Mouse (Mus musculus): ENCODE measurements around the gene Armcx1. TPM values are rescaled to one million over a fixed set of nuclear protein-coding genes. Genes with fewer than 3 reads are reported as not detected.
A peak's percentile ranks its signal among the peaks of the same experiment; 100 is the strongest.

Gene Armcx1
- 105 and 112 TPM in 2 replicates for polyA plus RNA-seq (2015; fragmentation: Nextera tagmentation; extraction: Ambion mirVana)

DNA sequence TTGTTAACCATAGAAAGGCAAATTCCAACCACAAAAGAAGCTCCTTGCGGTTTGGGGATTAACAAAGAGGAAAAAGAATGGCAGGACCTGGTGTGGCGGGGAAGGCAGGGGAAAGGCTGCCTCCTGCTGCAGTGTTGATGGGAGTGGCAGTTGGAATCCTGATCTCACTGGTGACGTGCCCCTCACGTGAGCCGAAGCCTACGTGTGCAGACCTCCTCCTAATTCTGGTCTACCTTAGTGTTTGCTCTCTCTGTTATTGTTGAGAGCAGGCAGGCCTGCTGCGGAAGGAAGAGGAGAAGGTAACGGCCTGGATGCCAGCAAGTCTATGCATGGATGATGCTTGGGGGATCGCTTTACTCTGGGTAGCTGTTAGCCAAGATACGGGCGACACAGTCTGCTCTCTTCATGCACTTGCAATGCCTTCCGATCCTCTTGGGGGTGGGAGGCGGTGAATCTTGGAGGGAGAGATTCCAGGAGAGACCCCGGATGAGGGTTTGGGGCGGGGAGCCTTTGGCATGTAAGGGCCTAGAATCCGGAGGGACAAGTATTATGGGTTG lies at the start of gene Armcx1:
TSS of gene Armcx1 (plus strand) at position 212 of the 557 bp plus-strand sequence.
- H3K27me3 ChIP-seq (replicated peaks; ENCODE audit: control insufficient read depth, insufficient read depth, low read length): no peaks in the 10 kb centered on the region
- WGBS: 12% methylated on average over 16 of the region's 16 CpGs

DNA sequence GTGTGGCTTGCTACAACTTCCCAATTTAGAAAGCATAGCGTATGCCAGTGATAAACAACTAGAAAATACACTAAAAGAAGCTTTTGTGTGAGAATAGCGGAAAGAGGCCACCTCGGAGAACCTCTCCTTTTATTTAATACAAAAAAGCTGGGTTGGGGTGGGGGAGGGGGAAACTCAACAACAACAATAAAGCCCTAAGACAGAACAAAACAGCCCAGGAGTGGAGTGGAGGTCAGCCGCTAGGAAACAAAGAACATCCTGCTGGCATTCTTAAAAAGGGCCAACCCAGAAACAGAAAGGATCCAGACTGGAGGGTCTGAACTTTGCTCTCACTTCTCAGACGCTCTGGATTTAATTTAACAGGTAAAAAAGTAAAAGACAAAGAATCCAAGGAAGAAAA lies 42.7 kb upstream of the Armcx1 start:
- H3K4me3 ChIP-seq (ENCODE audit: low read length): no peak overlapping the region
- no peaks in the 10 kb centered on the region for H3K27me3 ChIP-seq (replicated peaks; ENCODE audit: control insufficient read depth, insufficient read depth, low read length)
- 25% methylated on average over 5 of the region's 5 CpGs for WGBS
- no peaks in the 10 kb centered on the region for H3K36me3 ChIP-seq (ENCODE audit: control insufficient read depth, insufficient read depth, low read length)
- ATAC-seq: no peak
- H3K9me3 ChIP-seq (ENCODE audit: control insufficient read depth, low read length): no peaks in the 10 kb centered on the region
- H3K9ac ChIP-seq (ENCODE audit: low read depth, low read length): no peak overlapping the region
- H3K4me1 ChIP-seq (ENCODE audit: control insufficient read depth, insufficient read depth, low read depth, low read length): no peaks in the 10 kb centered on the region
- H3K27ac ChIP-seq (ENCODE audit: low read depth, low read length): no peak overlapping the region
- no peak overlapping the region for H3K4me2 ChIP-seq (ENCODE audit: low read length)

More for the DNA sequence above, at the start of gene Armcx1:
- Histone ChIP-seq H3K9ac (ENCODE audit: low read depth, low read length) (peak within 1 kb of the TSS; percentile 75), H3K9me3 (ENCODE audit: control insufficient read depth, low read length) (no peaks in the 10 kb centered on the region), H3K4me3 (ENCODE audit: low read length) (peak within 1 kb of the TSS; percentile 54), H3K36me3 (ENCODE audit: control insufficient read depth, insufficient read depth, low read length) (peaks cover 4% of the 10 kb centered on the region; the same call in 1 of the 2 replicates), H3K4me1 (ENCODE audit: control insufficient read depth, insufficient read depth, low read depth, low read length) (no peaks in the 10 kb centered on the region), H3K4me2 (ENCODE audit: low read length) (peak within 1 kb of the TSS; percentile 57), H3K27ac (ENCODE audit: low read depth, low read length) (peak within 1 kb of the TSS; percentile 92)
- ATAC-seq: peak; percentile 97

DNA sequence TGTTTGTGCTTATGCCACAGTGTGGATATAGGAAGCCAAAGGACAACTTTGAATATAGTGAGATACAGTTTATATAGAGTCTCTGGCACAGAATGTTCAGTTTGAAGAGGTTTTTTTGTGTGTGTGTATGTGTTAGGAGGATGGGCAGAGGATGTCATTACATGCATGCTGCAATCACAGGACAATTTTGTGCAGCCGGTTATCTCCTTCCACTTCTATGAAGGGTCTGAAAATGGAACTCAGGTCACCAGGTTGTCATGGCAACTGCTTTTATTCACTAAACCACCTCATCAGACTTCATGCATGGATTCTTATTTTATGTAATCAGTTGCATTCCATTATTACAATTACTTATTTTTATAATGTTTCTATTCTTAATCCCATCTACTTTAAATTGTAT lies 41.8 kb upstream of the Armcx1 start:
- H3K27ac ChIP-seq (ENCODE audit: low read depth, low read length): no peak overlapping the region
- no peaks in the 10 kb centered on the region for H3K36me3 ChIP-seq (ENCODE audit: control insufficient read depth, insufficient read depth, low read length)
- no peaks in the 10 kb centered on the region for H3K4me1 ChIP-seq (ENCODE audit: control insufficient read depth, insufficient read depth, low read depth, low read length)
- no peak overlapping the region for H3K9ac ChIP-seq (ENCODE audit: low read depth, low read length)
- no peaks in the 10 kb centered on the region for H3K27me3 ChIP-seq (replicated peaks; ENCODE audit: control insufficient read depth, insufficient read depth, low read length)
- no peaks in the 10 kb centered on the region for H3K9me3 ChIP-seq (ENCODE audit: control insufficient read depth, low read length)
- H3K4me3 ChIP-seq (ENCODE audit: low read length): no peak overlapping the region
- WGBS: 39% methylated on average over 1 of the region's 1 CpGs
- no peak for ATAC-seq
- no peak overlapping the region for H3K4me2 ChIP-seq (ENCODE audit: low read length)

DNA sequence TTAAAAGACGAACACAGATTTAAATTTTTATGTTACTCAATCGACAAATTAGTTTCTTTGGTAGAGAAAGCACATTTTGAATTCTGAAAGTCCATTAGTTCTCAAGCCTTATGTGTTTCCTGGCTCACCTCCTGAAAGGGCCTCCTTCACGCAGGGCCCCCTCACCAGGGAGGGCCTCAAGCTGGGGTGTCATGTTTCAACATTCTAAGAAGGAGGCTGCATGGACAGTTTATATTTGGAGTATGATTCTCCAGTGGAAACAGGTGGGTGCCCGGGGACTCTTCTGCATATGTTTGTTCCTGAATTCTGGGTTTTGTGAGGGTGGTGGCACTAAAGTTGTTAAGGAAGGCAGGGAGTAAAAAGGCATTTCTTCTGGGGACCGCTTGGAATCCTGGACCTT lies 32.8 kb upstream of the Armcx1 start:
- Histone ChIP-seq H3K27me3 (replicated peaks; ENCODE audit: control insufficient read depth, insufficient read depth, low read length) (no peaks in the 10 kb centered on the region), H3K4me3 (ENCODE audit: low read length) (peak overlapping the region; percentile 26), H3K4me2 (ENCODE audit: low read length) (peak overlapping the region; percentile 52), H3K36me3 (ENCODE audit: control insufficient read depth, insufficient read depth, low read length) (no peaks in the 10 kb centered on the region), H3K4me1 (ENCODE audit: control insufficient read depth, insufficient read depth, low read depth, low read length) (no peaks in the 10 kb centered on the region), H3K9ac (ENCODE audit: low read depth, low read length) (peak overlapping the region; percentile 38; the same call in 1 of the 2 replicates), H3K9me3 (ENCODE audit: control insufficient read depth, low read length) (no peaks in the 10 kb centered on the region), H3K27ac (ENCODE audit: low read depth, low read length) (peak overlapping the region; percentile 66; the same call in 1 of the 2 replicates)
- ATAC-seq: no peak
- WGBS: 41% methylated on average over 5 of the region's 5 CpGs

DNA sequence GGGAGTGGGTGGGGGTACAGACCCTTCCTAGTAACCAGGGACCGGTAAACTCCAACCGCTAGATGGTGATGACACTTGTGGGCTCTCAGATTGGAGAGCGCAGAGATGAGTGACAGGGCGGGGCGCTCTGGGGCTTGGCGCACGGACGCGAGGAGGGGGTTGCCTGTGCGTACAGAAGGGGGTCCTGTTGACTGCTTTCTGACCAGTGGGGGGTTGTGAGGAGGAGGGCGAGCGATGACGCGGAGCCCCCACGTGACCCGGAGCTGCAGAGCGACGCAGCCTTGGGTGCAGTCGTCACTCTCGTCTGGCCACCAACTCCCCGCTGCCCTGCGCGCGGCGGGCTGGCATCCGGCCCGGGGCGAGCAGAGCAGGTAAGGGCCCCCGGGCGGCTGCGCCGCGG lies 31.5 kb upstream of the Armcx1 start, which contains the start of gene Armcx4:
TSS of gene Armcx4 (plus strand) at position 253 of the 400 bp plus-strand sequence.
- no peaks in the 10 kb centered on the region for H3K4me1 ChIP-seq (ENCODE audit: control insufficient read depth, insufficient read depth, low read depth, low read length)
- H3K4me2 ChIP-seq (ENCODE audit: low read length): peak within 1 kb of the TSS; percentile 61
- H3K9ac ChIP-seq (ENCODE audit: low read depth, low read length): peak within 1 kb of the TSS; percentile 64
- peak; percentile 97 for ATAC-seq
- 13% methylated on average over 19 of the region's 33 CpGs for WGBS
- H3K36me3 ChIP-seq (ENCODE audit: control insufficient read depth, insufficient read depth, low read length): no peaks in the 10 kb centered on the region
- no peaks in the 10 kb centered on the region for H3K9me3 ChIP-seq (ENCODE audit: control insufficient read depth, low read length)
- no peaks in the 10 kb centered on the region for H3K27me3 ChIP-seq (replicated peaks; ENCODE audit: control insufficient read depth, insufficient read depth, low read length)
- peak within 1 kb of the TSS; percentile 48 for H3K4me3 ChIP-seq (ENCODE audit: low read length)
- peak within 1 kb of the TSS; percentile 83 for H3K27ac ChIP-seq (ENCODE audit: low read depth, low read length)

DNA sequence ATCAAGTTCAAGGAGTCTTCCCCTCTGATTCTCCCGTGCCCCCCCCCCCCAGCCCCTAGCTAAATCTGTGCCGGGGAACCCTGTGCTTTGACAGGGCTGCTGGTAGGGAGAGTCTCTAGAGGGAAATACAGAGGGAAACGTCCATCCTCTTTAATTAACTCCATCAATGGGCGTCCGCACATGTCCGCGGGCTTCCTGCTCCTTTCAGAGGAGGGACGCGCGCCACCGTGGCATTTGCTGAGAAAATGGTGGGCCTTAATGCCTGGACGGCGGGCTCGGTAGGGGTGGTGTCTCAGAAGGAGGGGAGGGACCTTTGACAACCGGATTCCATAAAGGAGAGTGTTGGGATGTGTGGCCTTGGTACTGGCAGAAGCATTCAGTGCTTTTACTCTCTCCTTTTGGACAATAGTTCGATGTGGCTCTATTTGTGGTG lies 31.0 kb upstream of the Armcx1 start:
- Histone ChIP-seq H3K4me3 (ENCODE audit: low read length) (peak overlapping the region; percentile 48), H3K9ac (ENCODE audit: low read depth, low read length) (peak overlapping the region; percentile 64), H3K27me3 (replicated peaks; ENCODE audit: control insufficient read depth, insufficient read depth, low read length) (no peaks in the 10 kb centered on the region), H3K4me2 (ENCODE audit: low read length) (peak overlapping the region; percentile 61), H3K9me3 (ENCODE audit: control insufficient read depth, low read length) (no peaks in the 10 kb centered on the region), H3K4me1 (ENCODE audit: control insufficient read depth, insufficient read depth, low read depth, low read length) (no peaks in the 10 kb centered on the region), H3K27ac (ENCODE audit: low read depth, low read length) (peak overlapping the region; percentile 83), H3K36me3 (ENCODE audit: control insufficient read depth, insufficient read depth, low read length) (no peaks in the 10 kb centered on the region)
- ATAC-seq: peak; percentile 28
- 23% methylated on average over 15 of the region's 16 CpGs for WGBS

DNA sequence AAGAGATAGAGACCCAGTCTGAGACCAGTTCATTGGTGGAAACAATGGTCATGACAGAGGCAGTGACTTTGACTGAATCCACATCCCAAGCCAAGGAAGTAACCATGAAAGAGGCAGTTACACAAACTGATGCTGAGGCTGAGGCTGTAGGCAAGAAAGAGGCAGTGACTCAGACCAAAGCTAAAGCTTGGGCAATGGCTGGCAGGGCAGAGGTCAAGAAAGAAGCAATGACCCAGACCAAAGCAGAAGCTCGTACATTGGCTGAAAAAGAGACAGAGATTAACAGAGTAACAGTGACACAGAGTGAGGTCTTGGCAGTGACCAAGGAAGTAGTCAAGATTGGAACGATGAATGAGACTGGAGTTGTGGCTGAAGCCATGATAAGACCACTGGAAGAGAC lies 28.1 kb upstream of the Armcx1 start:
- H3K36me3 ChIP-seq (ENCODE audit: control insufficient read depth, insufficient read depth, low read length): no peaks in the 10 kb centered on the region
- no peak overlapping the region for H3K4me2 ChIP-seq (ENCODE audit: low read length)
- H3K4me1 ChIP-seq (ENCODE audit: control insufficient read depth, insufficient read depth, low read depth, low read length): no peaks in the 10 kb centered on the region
- no peaks in the 10 kb centered on the region for H3K9me3 ChIP-seq (ENCODE audit: control insufficient read depth, low read length)
- H3K27me3 ChIP-seq (replicated peaks; ENCODE audit: control insufficient read depth, insufficient read depth, low read length): no peaks in the 10 kb centered on the region
- WGBS: 77% methylated on average over 2 of the region's 2 CpGs
- H3K27ac ChIP-seq (ENCODE audit: low read depth, low read length): no peak overlapping the region
- H3K9ac ChIP-seq (ENCODE audit: low read depth, low read length): no peak overlapping the region
- ATAC-seq: no peak
- no peak overlapping the region for H3K4me3 ChIP-seq (ENCODE audit: low read length)

DNA sequence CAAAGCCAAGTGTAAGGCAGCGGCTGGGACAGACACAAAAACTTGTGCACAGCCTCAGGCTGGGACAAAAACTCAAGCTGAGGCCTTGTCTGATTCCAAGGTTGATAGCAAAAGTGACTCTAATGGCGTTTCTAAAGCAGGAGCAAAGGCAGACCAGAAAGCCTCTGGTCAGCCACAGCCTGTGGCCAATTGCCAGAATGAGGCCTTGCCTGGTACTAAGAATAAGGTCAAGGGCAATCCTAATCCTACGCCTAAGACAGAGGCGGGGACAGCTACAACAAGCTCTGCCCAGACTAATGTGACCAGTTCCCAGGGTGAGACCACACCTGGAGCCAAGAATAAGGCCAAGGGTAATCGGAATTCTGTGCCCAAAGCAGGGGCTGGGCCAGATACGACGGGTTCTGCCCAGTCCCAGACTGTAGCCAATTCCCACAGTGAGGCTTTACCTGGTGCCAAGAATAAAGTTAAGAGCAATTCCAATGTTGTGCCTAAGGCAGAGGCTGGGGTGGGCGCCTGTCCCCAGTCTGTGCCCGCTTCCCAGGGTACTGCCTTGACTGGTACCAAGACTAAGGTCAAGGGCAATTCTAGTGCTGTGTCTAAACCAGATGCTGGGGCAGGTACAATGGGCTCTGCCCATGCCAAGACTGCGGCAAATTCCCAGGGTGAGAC lies 26.8 kb upstream of the Armcx1 start:
- H3K4me2 ChIP-seq (ENCODE audit: low read length): no peak overlapping the region
- no peak overlapping the region for H3K27ac ChIP-seq (ENCODE audit: low read depth, low read length)
- no peak for ATAC-seq
- H3K4me1 ChIP-seq (ENCODE audit: control insufficient read depth, insufficient read depth, low read depth, low read length): no peaks in the 10 kb centered on the region
- H3K36me3 ChIP-seq (ENCODE audit: control insufficient read depth, insufficient read depth, low read length): no peaks in the 10 kb centered on the region; the same call in 1 of the 2 replicates
- H3K4me3 ChIP-seq (ENCODE audit: low read length): no peak overlapping the region
- no peaks in the 10 kb centered on the region for H3K9me3 ChIP-seq (ENCODE audit: control insufficient read depth, low read length)
- 70% methylated on average over 10 of the region's 10 CpGs for WGBS
- no peaks in the 10 kb centered on the region for H3K27me3 ChIP-seq (replicated peaks; ENCODE audit: control insufficient read depth, insufficient read depth, low read length)
- no peak overlapping the region for H3K9ac ChIP-seq (ENCODE audit: low read depth, low read length)

DNA sequence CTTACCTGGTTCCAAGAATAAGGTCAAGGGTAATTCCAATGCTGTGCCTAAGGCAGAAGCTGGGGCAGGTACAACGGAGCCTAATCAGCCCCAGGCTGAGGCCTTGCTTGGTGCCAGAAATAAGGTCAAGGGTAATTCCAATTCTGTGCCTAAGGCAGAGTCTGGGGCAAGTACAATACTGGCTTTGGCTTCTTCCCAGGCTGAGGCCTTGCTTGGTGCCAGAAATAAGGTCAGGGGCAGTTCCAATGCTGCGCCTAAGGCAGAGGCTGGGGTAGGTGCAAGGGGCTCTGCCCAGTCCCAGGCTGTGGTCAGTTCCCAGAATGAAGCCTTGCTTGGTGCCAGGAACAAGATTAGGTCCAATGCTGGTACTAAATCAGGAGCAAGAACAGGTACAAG lies 26.2 kb upstream of the Armcx1 start:
- Histone ChIP-seq H3K9ac (ENCODE audit: low read depth, low read length) (no peak overlapping the region), H3K4me1 (ENCODE audit: control insufficient read depth, insufficient read depth, low read depth, low read length) (no peaks in the 10 kb centered on the region), H3K9me3 (ENCODE audit: control insufficient read depth, low read length) (no peaks in the 10 kb centered on the region), H3K27ac (ENCODE audit: low read depth, low read length) (no peak overlapping the region), H3K4me2 (ENCODE audit: low read length) (no peak overlapping the region), H3K36me3 (ENCODE audit: control insufficient read depth, insufficient read depth, low read length) (no peaks in the 10 kb centered on the region; the same call in 1 of the 2 replicates), H3K27me3 (replicated peaks; ENCODE audit: control insufficient read depth, insufficient read depth, low read length) (no peaks in the 10 kb centered on the region), H3K4me3 (ENCODE audit: low read length) (no peak overlapping the region)
- ATAC-seq: no peak
- 86% methylated on average over 2 of the region's 2 CpGs for WGBS
